Mouse (Mus musculus) left cerebral cortex, postnatal 25 days (tissue): Measurements from ENCODE around the gene Vamp1. TPM values are rescaled to one million over a fixed set of nuclear protein-coding genes. Genes with fewer than 3 reads are reported as not detected.

Experiments used
- DNase-seq, 2 experiments: peaks; one replicate each; pipeline ENCODE4 v3.0.0; 2022; ENCODE audit warnings: low spot score in 2 of 2, mixed read lengths in 1 of 2
- intact Hi-C: fragments of 180-260 bp; cut with DNase I; formaldehyde crosslinking; loops from one replicate; pipeline ENCODE4 v1.15.1; 2025
- total RNA-seq, 2 experiments: library from RNA; stranded (reverse); gene quantifications; 2 replicates each; pipeline ENCODE4 v1.2.3; 2021

Vamp1 gene
- total RNA-seq, 2 experiments from 2014 or later, result 87.8 to 97.9 TPM

DNA sequence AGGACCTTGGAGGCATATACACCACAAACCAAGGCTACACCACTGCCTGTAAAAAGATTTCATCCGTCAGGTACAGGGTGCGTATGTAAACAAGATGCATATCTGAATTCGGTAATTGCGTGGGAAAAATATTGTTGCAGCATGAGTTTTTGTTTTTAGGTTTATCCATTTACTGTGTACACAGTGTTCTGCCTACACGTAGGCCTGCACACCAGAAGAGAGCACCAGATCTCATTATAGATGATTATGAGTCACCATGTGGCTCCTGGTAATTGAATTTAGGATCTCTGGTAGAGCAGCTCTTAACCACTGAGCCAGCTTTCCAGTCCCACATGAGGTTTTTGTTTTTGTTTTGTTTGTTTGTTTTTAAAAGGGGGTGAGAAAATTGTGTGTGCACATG lies 18.2 kb upstream of the Vamp1 start:
- intact Hi-C loops, result no loop called here
- no peak for DNase-seq

GRCm38 (mm10) chr6:125210436-125210835 lies 4.9 kb upstream of the Vamp1 start:
- no peak for DNase-seq
- intact Hi-C loops, result loop anchor here (10.0 kb wide), 1 partner anchor 394 kb away; no protein-coding TSS in a partner anchor

- intact Hi-C loops, result loop anchor here (10.0 kb wide), 1 partner anchor 392 kb away; no protein-coding TSS in a partner anchor
- DNase-seq, result no peak
These were observed 2.7 kb upstream of the Vamp1 start for GRCm38 (mm10) chr6:125212621-125213020.

GRCm38 (mm10) chr6:125213129-125213528 lies 2.2 kb upstream of the Vamp1 start:
- intact Hi-C loops, result loop anchor here (10.0 kb wide), 1 partner anchor 392 kb away; no protein-coding TSS in a partner anchor
- DNase-seq, result no peak

- no peak for DNase-seq
- intact Hi-C loops, result loop anchor here (10.0 kb wide), 1 partner anchor 391 kb away; no protein-coding TSS in a partner anchor
These were observed 1.6 kb upstream of the Vamp1 start for GRCm38 (mm10) chr6:125213715-125214114.

DNA sequence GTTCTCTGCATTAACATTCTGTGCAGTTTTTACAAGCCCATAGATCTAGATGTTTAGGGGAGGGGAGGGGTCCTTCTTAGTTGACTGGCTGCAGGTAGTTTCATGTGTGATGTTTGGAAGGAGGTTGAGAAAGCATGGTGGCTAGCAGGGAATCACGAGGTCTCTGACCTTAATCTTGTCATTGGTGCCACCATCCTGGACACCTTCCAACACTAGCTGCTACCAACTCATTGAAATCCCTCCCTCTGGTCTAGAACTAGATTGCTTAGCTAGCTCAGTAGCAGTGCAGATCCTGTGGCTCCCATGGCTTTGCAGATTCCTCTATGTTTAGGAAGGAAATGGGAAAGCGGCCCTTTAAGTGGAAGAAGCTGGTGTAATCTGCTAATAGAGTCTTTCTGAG lies 1.5 kb downstream of the Vamp1 start:
- intact Hi-C loops, result loop anchor here (5.0 to 10.0 kb wide), 3 partner anchors 50 to 388 kb away; partner anchors contain the start of genes Gapdh and Iffo1
- DNase-seq, result no peak

DNA sequence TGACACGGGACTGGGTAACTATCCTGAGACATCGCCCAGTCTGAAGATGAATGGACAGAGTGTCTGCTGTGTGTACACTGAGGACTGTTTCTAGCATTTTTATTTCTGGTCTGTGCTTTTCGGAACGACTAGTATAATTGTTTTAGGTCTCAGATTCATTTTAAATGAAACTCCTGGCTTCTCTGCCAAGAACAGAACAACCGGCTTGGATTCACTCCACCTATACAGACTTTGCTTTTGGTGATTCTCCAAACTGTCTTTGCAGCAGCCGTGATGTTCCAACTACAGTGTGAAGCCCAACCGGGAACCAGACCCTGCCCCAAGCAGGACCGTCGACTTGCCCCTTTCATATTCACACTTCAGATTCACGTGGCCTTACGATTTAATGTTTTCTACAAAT lies 2.5 kb downstream of the Vamp1 start:
- DNase-seq, result peak in 1 of 2 experiments; percentile 71
- intact Hi-C loops, result loop anchor here (2.0 to 10.0 kb wide), 4 partner anchors 51 to 387 kb away; partner anchors contain the start of genes Gapdh and Iffo1

- DNase-seq, result peak; percentile 72 to 77
- intact Hi-C loops, result loop anchor here (1.0 to 10.0 kb wide), 5 partner anchors 47 to 386 kb away; partner anchors contain the start of genes Gapdh and Iffo1
These were observed 3.6 kb downstream of the Vamp1 start for GRCm38 (mm10) chr6:125218963-125219362.

DNA sequence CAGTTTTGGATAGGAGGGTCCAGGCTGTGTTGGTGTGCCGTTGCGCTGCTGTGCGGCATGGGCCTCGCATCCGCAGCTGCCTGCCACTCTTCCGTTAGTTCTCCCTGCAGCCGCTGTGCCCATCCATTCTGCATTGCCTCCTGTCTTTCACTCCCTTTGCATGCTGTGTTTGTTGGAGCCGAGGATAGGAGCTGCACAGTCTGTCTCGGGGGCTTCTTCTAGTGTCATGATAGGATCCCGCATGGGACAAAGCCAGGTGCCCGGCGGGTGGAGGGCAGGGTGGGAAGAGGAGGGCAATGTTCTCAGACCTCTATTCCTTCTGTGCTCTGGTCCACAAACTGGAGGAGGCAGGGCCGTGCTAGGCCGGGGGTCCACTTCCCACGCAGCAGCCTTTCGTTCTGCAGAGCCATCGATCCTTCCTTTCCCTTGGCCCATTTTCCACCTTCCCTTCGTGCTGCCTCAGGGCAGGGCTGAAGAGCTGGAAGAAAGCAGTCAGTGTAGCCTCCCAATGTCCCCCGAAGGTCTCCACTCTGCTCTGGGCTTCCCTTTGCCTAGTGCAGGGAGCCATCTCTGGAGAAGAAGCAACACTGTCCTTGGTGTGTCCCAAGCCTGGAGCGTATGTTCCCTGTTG lies 5.9 kb downstream of the Vamp1 start:
- no peak for DNase-seq
- intact Hi-C loops, result no loop called here

GRCm38 (mm10) chr6:125222146-125222545 lies 6.8 kb downstream of the Vamp1 start:
- no peak for DNase-seq
- intact Hi-C loops, result no loop called here

DNA sequence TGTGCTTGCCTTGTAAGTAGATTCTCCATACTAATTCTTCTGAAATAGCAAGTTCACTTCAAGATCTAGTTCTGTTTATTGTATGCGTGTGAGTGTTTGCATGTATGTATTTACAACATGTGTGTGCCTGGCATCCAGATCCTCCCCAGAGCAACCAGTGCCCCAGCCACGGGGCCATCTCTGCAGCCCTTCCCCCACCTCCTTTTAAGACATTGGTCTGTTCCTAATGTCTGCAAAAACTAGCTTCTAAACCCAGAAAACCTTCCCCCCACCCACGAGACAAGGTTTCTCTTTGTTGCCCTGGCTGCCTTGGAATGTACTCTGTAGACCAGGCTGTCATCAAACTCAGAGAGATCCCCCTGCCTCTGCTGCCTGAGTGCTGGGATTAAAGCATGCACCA lies 7.2 kb downstream of the Vamp1 start:
- intact Hi-C loops, result no loop called here
- DNase-seq, result no peak

DNA sequence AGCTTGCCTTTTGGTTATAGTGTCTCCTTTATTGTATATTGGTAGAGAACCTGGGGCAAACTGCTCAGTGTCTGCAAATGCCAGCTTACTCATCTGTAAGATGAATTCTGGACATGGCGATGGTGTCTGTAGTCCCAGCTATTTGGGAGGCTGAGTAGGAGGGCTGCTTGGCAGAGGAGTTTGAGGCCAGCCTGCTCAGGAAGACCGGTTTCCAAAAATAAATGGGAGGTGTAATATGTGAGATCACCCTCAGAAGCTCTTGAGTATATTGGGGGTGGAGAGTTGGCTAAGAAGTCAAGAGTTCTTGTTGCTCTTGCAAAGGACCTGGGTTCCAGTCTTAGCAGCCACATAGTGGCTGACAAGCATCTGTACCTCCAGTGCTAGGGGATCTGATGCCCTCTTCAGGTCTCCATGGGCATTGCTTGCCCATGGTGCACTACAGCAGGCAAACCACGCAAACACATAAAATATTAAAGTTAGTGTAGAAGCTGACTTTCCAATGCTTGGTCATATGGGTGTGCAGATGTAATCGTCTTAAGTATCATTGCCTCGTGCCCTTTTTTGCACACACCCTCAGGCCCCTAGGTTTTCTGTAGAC lies 10.3 kb downstream of the Vamp1 start:
- intact Hi-C loops, result no loop called here
- peak in 1 of 2 experiments; percentile 87 for DNase-seq

- intact Hi-C loops, result no loop called here
- no peak for DNase-seq
These were observed 15.2 kb downstream of the Vamp1 start for GRCm38 (mm10) chr6:125230571-125230970.

DNA sequence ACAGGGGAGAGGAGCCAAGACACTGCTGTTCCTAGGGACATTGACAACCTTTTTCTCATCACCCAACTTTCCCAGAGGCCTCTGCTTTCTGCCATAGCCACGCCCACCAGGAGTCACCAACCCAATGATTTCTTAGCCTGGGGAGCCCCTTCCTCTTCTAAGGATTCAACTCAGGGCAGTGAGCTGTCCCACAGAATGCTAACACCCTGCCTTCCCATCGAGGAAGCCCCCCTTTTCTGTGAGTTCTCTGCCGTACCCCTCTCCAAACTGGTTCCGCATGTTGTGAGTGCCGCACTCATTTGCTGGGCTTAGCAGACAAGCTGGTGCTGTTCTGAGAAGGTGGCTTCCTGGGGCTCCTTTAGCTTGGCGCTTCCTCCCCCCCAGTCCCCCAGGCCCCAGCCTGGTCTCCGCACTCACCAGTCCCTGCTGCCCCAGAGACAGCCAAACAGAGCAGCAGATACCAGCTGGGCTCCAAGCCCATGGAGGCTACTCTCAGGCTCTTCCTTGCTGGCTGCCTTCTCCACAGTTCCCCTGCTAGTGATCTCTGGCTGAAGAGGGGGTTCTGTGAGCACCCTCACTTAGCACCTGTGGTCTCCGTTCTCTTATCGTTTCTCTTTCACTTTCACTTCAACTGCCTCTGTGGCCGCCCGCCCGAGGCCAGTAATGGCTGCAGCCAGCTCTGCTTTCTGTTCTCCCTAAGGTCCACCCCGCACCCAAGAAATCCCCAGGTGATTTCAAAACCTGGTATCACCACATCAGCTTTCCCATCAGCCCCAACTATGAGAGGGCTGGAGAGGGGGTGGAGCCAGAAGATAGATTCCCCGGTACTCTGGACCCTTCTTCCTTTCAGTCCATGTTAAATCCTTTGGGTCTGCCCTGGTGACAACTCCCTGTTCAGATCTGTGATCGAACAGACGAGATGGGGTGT lies 16.0 kb downstream of the Vamp1 start, which contains the start of gene Tapbpl:
TSS of gene Tapbpl (minus strand) at position 744 of the 928 bp plus-strand sequence.
- DNase-seq, result peak; percentile 41 to 50
- intact Hi-C loops, result no loop called here

- intact Hi-C loops, result no loop called here
- DNase-seq, result no peak
These were observed 16.7 kb downstream of the Vamp1 start for GRCm38 (mm10) chr6:125232045-125232437.

DNA sequence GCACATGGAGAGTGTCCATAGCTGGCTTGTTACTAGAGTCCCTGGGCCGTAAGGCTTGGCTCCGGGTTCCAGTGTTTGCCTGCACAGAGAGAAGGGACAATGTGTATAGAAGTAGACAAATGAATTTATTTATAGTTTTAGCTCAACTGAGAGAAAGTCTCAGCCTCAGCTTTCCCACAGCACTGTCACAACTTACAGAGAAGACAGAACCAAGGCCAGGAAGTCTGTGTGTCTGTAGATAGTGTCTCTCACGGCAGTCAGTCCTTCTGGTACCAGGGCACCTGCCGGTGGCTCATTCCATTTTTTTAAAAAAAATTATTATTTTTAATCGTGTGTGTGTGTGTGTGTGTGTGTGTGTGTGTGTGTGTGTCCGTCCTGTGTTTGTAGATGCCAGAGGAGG lies 17.2 kb downstream of the Vamp1 start:
- intact Hi-C loops, result no loop called here
- no peak for DNase-seq

DNA sequence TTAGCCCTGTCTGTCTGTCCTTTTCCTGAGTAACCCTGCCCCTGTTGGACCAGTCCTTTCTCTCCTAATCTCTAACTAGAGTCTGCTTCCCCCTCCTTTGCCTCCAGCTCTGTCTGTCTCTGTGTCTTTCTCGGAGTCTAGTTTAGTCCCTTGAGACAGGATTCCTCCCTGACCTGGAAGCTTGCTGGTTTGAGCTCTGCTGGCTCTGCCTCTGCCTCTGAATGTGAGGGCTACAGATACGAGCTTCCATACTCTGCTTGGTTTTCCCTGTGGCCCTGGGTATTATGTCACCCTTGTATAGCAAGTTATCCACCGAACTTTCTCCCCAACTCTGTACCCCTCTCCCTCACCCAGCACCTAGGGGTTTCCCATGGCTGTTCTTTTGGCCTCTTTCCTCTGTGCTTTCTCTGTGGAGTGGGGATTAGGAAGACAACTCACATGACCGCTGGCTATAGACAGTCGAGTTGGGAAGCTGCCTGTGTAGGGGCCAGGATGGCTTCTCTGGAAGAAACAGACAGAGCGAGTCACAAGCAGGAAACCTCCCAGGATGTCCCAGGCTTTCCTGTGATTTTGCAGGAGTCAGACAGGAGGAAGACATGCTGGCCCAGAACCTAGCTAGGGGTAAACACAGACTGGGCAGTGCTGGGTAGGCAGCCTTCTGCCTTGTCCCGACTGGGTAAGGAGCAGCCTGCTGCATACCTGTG lies 18.6 kb downstream of the Vamp1 start:
- intact Hi-C loops, result no loop called here
- DNase-seq, result no peak

DNA sequence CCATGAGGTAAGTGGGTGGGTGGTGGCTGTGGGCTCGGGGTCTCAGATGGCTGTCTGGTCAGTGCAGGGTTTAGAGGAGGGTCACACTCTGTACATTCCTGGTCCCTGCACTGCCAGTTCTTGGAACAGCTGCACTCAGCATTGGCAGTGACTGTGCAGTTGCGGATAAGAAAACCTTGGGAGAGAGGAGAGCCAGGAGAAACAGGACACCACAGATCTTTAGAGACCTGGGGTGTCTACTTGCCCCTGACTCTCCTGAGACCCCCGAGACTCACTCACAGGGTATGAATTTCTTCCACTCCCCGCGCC lies 19.1 kb downstream of the Vamp1 start:
- no peak for DNase-seq
- intact Hi-C loops, result no loop called here

DNA sequence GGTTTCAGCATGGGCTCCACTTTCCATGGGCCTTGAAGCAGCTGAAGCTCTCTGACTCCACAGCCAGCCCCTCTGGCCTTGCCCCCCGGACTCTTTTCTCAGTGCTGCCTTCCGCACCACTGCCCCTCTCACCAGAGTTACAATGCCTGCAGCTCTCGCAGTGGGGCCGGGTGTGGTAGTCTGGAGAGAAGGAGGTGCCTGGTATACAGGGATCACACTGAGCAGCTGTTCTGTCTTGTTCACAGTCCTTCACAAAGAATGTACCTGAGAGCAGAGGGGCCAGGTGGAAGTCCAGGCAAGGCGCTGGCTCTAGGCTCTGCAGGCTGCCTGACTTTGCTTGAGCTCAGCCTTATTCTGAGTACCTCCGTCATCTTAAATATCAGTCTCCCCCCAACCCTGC lies 21.0 kb downstream of the Vamp1 start:
- intact Hi-C loops, result no loop called here
- DNase-seq, result no peak

- intact Hi-C loops, result no loop called here
- no peak for DNase-seq
These were observed 21.4 kb downstream of the Vamp1 start, which contains the start of gene Cd27 for GRCm38 (mm10) chr6:125236782-125237181. Cd27 (minus strand) TSS chr6:125237010.
